Comparison of ENCODE assay signal across 18 mouse cellular contexts in genomic region chr3:115652236-115652635, GRCm38 (mm10).
"Had no signal": no experiment of that assay in that cellular context is flagged by ENCODE, and none has a peak within 500 bp of the region (broad histone marks: within the 10 kb centered on the region; RNA-seq: fewer than 3 reads in every experiment).

No protein-coding gene starts in this region.

- ATAC-seq: intestine, postnatal 0 days; midbrain, embryonic 13.5 days had no signal

- H3K36me3 ChIP-seq: limb, embryonic 10.5 days; limb, embryonic 13.5 days; liver, embryonic 13.5 days; midbrain, embryonic 10.5 days; midbrain, embryonic 13.5 days had no signal

- H3K9ac ChIP-seq: limb, embryonic 13.5 days; liver, embryonic 13.5 days; lung, embryonic 14.5 days; midbrain, embryonic 13.5 days had no signal

- H3K4me3 ChIP-seq: limb, embryonic 10.5 days; limb, embryonic 13.5 days; liver, embryonic 13.5 days; midbrain, embryonic 10.5 days; midbrain, embryonic 13.5 days had no signal

- H3K4me1 ChIP-seq: limb, embryonic 10.5 days; limb, embryonic 13.5 days; midbrain, embryonic 10.5 days; midbrain, embryonic 13.5 days had no signal

- H3K9me3 ChIP-seq: limb, embryonic 10.5 days; limb, embryonic 13.5 days; liver, embryonic 13.5 days; midbrain, embryonic 10.5 days; midbrain, embryonic 13.5 days had no signal

- DNase-seq: kidney, adult 9 months; kidney, postnatal 14 days; kidney, postnatal 4 days; liver; liver, embryonic 13.5 days; lung, embryonic 14.5 days; lung, postnatal 10 days; lung, postnatal 4 days; right cerebral cortex, postnatal 4 days; thymus, adult 2 months; thymus, postnatal 14 days; thymus, postnatal 4 days had no signal

- H3K27me3 ChIP-seq: limb, embryonic 13.5 days; liver, embryonic 13.5 days; midbrain, embryonic 13.5 days had no signal

- H3K4me2 ChIP-seq: limb, embryonic 13.5 days; liver, embryonic 13.5 days; lung, embryonic 14.5 days; midbrain, embryonic 13.5 days had no signal

- H3K27ac ChIP-seq: limb, embryonic 10.5 days; limb, embryonic 13.5 days; liver, embryonic 13.5 days; midbrain, embryonic 10.5 days; midbrain, embryonic 13.5 days; stomach, postnatal 0 days had no signal
